Mouse (Mus musculus) stomach, postnatal 0 days (tissue): ENCODE measurements at regions not wholly inside any gene's neighbourhood (a gene's known extent, or its start where the extent isn't known, plus 50 kb on each side); places are given as distances from the start of the nearest gene placed in this dataset.

Experiments used
- CTCF ChIP-seq: IDR thresholded peaks from 2 replicates; pipeline ENCODE4 v1.5.1; 2016; ENCODE audit warnings: antibody characterized with exemption, low read depth, mild to moderate bottlenecking, moderate library complexity
- EP300 ChIP-seq: optimal IDR thresholded peaks from 2 replicates; pipeline ENCODE3; 2016; ENCODE audit warnings: antibody characterized with exemption

DNA sequence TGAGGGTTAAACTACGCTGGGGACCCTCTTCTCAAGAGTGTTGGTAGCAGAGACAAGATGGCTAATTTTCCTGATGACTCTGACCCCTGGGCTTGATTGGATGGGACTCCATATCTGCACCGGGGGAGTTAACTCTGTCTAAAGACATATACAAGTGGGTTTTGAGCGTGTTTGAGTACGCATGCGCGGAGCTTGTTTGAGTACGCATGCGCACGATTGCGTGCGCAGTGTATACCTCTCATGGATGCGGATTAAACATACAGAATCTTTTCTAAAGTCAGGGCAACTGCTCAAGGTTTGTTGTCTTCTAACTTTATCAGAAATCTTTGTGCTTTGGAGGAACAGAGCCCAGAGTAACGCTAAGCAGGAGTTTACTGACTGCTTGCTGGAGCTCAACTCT, 146.8 kb upstream of the Gm4791 start:
- TF ChIP-seq CTCF (no peak), EP300 (no peak)
